Mouse (Mus musculus): ENCODE data around the gene Baiap2l1. TPM values are rescaled to one million over a fixed set of nuclear protein-coding genes. Genes with fewer than 3 reads are reported as not detected.

Gene Baiap2l1
- polyA plus RNA-seq, 1 experiment from 2014 or later = 13.3 TPM

GRCm38 (mm10) chr5:144383936-144384335 is 26.0 kb upstream of the Baiap2l1 start:
- no peak overlapping the region for H3K4me2 ChIP-seq (ENCODE audit: low read depth, low read length)
- DNase-seq = no peak
- H3K27me3 ChIP-seq (ENCODE audit: insufficient read depth, low read length) = no peaks in the 10 kb centered on the region
- no peak overlapping the region for H3K27ac ChIP-seq (ENCODE audit: low read depth)
- WGBS (ENCODE audit: insufficient replicate concordance) = 68% methylated on average over 3 of the region's 3 CpGs
- H3K4me1 ChIP-seq (ENCODE audit: insufficient read depth) = no peaks in the 10 kb centered on the region
- no peaks in the 10 kb centered on the region for H3K36me3 ChIP-seq (replicated peaks; ENCODE audit: insufficient read depth, low read length)
- H3K9me3 ChIP-seq (ENCODE audit: low read length) = peaks cover 2% of the 10 kb centered on the region; the same call in 1 of the 2 replicates
- no peak overlapping the region for H3K9ac ChIP-seq (replicated peaks)
- ATAC-seq = no peak
- no peak overlapping the region for H3K4me3 ChIP-seq (ENCODE audit: low read depth, low read length)
- TF ChIP-seq CTCF (IDR thresholded peaks at IDR 0.05; ENCODE audit: low read depth) (peak; percentile 64), EP300 (IDR thresholded peaks at IDR 0.05; ENCODE audit: low read depth) (no peak)

GRCm38 (mm10) chr5:144381782-144382181 is 23.9 kb upstream of the Baiap2l1 start:
- Histone ChIP-seq H3K9me3 (ENCODE audit: low read length) (peaks cover 4% of the 10 kb centered on the region), H3K9ac (replicated peaks) (no peak overlapping the region), H3K27ac (ENCODE audit: low read depth) (no peak overlapping the region), H3K4me1 (ENCODE audit: insufficient read depth) (no peaks in the 10 kb centered on the region), H3K27me3 (ENCODE audit: insufficient read depth, low read length) (no peaks in the 10 kb centered on the region), H3K4me3 (ENCODE audit: low read depth, low read length) (no peak overlapping the region), H3K36me3 (replicated peaks; ENCODE audit: insufficient read depth, low read length) (no peaks in the 10 kb centered on the region), H3K4me2 (ENCODE audit: low read depth, low read length) (no peak overlapping the region)
- TF ChIP-seq CTCF (IDR thresholded peaks at IDR 0.05; ENCODE audit: low read depth) (peak; percentile 50), EP300 (IDR thresholded peaks at IDR 0.05; ENCODE audit: low read depth) (no peak)
- 73% methylated on average over 3 of the region's 3 CpGs for WGBS (ENCODE audit: insufficient replicate concordance)
- DNase-seq = no peak
- no peak for ATAC-seq

- Histone ChIP-seq H3K36me3 (replicated peaks; ENCODE audit: insufficient read depth, low read length) (no peaks in the 10 kb centered on the region), H3K4me3 (ENCODE audit: low read depth, low read length) (no peak overlapping the region), H3K9me3 (ENCODE audit: low read length) (peaks cover 4% of the 10 kb centered on the region), H3K27ac (ENCODE audit: low read depth) (no peak overlapping the region), H3K27me3 (ENCODE audit: insufficient read depth, low read length) (no peaks in the 10 kb centered on the region), H3K9ac (replicated peaks) (no peak overlapping the region), H3K4me1 (ENCODE audit: insufficient read depth) (no peaks in the 10 kb centered on the region), H3K4me2 (ENCODE audit: low read depth, low read length) (no peak overlapping the region)
- ATAC-seq (peak; percentile 31; the same call in 1 of the 2 replicates), DNase-seq (no peak)
- WGBS (ENCODE audit: insufficient replicate concordance) = 73% methylated on average over 7 of the region's 7 CpGs
- TF ChIP-seq EP300 (IDR thresholded peaks at IDR 0.05; ENCODE audit: low read depth) (no peak), CTCF (IDR thresholded peaks at IDR 0.05; ENCODE audit: low read depth) (no peak)
Observed at GRCm38 (mm10) chr5:144380689-144381088, 22.8 kb upstream of the Baiap2l1 start.

- DNase-seq (no peak), ATAC-seq (no peak)
- Histone ChIP-seq H3K4me2 (ENCODE audit: low read depth, low read length) (no peak overlapping the region), H3K9me3 (ENCODE audit: low read length) (peaks cover 2% of the 10 kb centered on the region; the same call in 1 of the 2 replicates), H3K27me3 (ENCODE audit: insufficient read depth, low read length) (no peaks in the 10 kb centered on the region), H3K4me3 (ENCODE audit: low read depth, low read length) (no peak overlapping the region), H3K36me3 (replicated peaks; ENCODE audit: insufficient read depth, low read length) (no peaks in the 10 kb centered on the region), H3K4me1 (ENCODE audit: insufficient read depth) (no peaks in the 10 kb centered on the region), H3K27ac (ENCODE audit: low read depth) (no peak overlapping the region), H3K9ac (replicated peaks) (no peak overlapping the region)
- TF ChIP-seq CTCF (IDR thresholded peaks at IDR 0.05; ENCODE audit: low read depth) (no peak), EP300 (IDR thresholded peaks at IDR 0.05; ENCODE audit: low read depth) (no peak)
- 75% methylated on average over 4 of the region's 4 CpGs for WGBS (ENCODE audit: insufficient replicate concordance)
Observed at GRCm38 (mm10) chr5:144379431-144379830, 21.5 kb upstream of the Baiap2l1 start.

GRCm38 (mm10) chr5:144372885-144373284 is 15.0 kb upstream of the Baiap2l1 start:
- no peaks in the 10 kb centered on the region for H3K36me3 ChIP-seq (replicated peaks; ENCODE audit: insufficient read depth, low read length)
- ATAC-seq (no peak), DNase-seq (no peak)
- peak overlapping the region; percentile 94 for H3K27ac ChIP-seq (ENCODE audit: low read depth)
- H3K4me1 ChIP-seq (ENCODE audit: insufficient read depth) = 0 out of 2 replicates have a peak, but pooled peaks cover 3% of the 10 kb centered on the region
- 68% methylated on average over 2 of the region's 2 CpGs for WGBS (ENCODE audit: insufficient replicate concordance)
- H3K9ac ChIP-seq (replicated peaks) = no peak overlapping the region
- no peak overlapping the region for H3K4me3 ChIP-seq (ENCODE audit: low read depth, low read length)
- H3K4me2 ChIP-seq (ENCODE audit: low read depth, low read length) = no peak overlapping the region
- H3K9me3 ChIP-seq (ENCODE audit: low read length) = peaks cover 2% of the 10 kb centered on the region; the same call in 1 of the 2 replicates
- TF ChIP-seq EP300 (IDR thresholded peaks at IDR 0.05; ENCODE audit: low read depth) (no peak), CTCF (IDR thresholded peaks at IDR 0.05; ENCODE audit: low read depth) (no peak)
- H3K27me3 ChIP-seq (ENCODE audit: insufficient read depth, low read length) = no peaks in the 10 kb centered on the region

- no peaks in the 10 kb centered on the region for H3K36me3 ChIP-seq (replicated peaks; ENCODE audit: insufficient read depth, low read length)
- ATAC-seq (peak; percentile 95), DNase-seq (peak; percentile 61)
- peak overlapping the region; percentile 94 for H3K27ac ChIP-seq (ENCODE audit: low read depth)
- no peak overlapping the region for H3K4me3 ChIP-seq (ENCODE audit: low read depth, low read length)
- H3K4me2 ChIP-seq (ENCODE audit: low read depth, low read length) = no peak overlapping the region
- 0 out of 2 replicates have a peak, but pooled peaks cover 3% of the 10 kb centered on the region for H3K4me1 ChIP-seq (ENCODE audit: insufficient read depth)
- no peak overlapping the region for H3K9ac ChIP-seq (replicated peaks)
- 51% methylated on average over 2 of the region's 2 CpGs for WGBS (ENCODE audit: insufficient replicate concordance)
- H3K27me3 ChIP-seq (ENCODE audit: insufficient read depth, low read length) = no peaks in the 10 kb centered on the region
- TF ChIP-seq EP300 (IDR thresholded peaks at IDR 0.05; ENCODE audit: low read depth) = peak; percentile 86
- TF ChIP-seq CTCF (IDR thresholded peaks at IDR 0.05; ENCODE audit: low read depth) = no peak
- no peaks in the 10 kb centered on the region for H3K9me3 ChIP-seq (ENCODE audit: low read length)
Observed at GRCm38 (mm10) chr5:144372177-144372576, 14.3 kb upstream of the Baiap2l1 start.

All from liver, postnatal 0 days (tissue).